ENCODE assay signal across 9 mouse cellular contexts in genomic region chr17:10389740-10390139, GRCm38 (mm10).
DNase-seq lines count a peak whose midpoint lies in the region; ATAC-seq lines count a peak whose summit lies in the region.
"Had no signal": no experiment of that assay in that cellular context is flagged by ENCODE, and none has a peak within 500 bp of the region (broad histone marks: within the 10 kb centered on the region; RNA-seq: fewer than 3 reads in every experiment).

No protein-coding gene starts in this region.

- DNase-seq in forebrain, embryonic 10.5 days (ENCODE audit: extremely low spot score, low spot score) = no peak
- DNase-seq in forebrain, embryonic 14.5 days (ENCODE audit: low spot score) = no peak
- DNase-seq in midbrain, embryonic 10.5 days (ENCODE audit: low spot score) = no peak
- DNase-seq in midbrain, embryonic 11.5 days (ENCODE audit: low spot score, missing footprints) = no peak
- no peak for DNase-seq in hindbrain, embryonic 11.5 days (ENCODE audit: low spot score)
- no peak for DNase-seq in adipocyte (ENCODE audit: low spot score)
- DNase-seq: layer of hippocampus, adult 9-11 months had no signal

- H3K4me2 ChIP-seq in forebrain, embryonic 14.5 days (ENCODE audit: low read length) = no peak overlapping the region
- H3K4me2 ChIP-seq in midbrain, embryonic 11.5 days = no peak overlapping the region
- H3K4me2 ChIP-seq in hindbrain, embryonic 11.5 days (replicated peaks; ENCODE audit: low read depth, low read length) = no peak overlapping the region
- no peak overlapping the region for H3K4me2 ChIP-seq in stomach, embryonic 14.5 days (replicated peaks; ENCODE audit: low read depth, low read length)

- no peak overlapping the region for H3K9ac ChIP-seq in forebrain, embryonic 14.5 days (ENCODE audit: low read length)
- H3K9ac ChIP-seq in midbrain, embryonic 11.5 days (ENCODE audit: low read length) = no peak overlapping the region
- H3K9ac ChIP-seq in hindbrain, embryonic 11.5 days (ENCODE audit: low read depth, low read length) = no peak overlapping the region
- H3K9ac ChIP-seq in stomach, embryonic 14.5 days (replicated peaks; ENCODE audit: low read depth, low read length) = no peak overlapping the region

- H3K27me3 ChIP-seq in forebrain, embryonic 10.5 days (ENCODE audit: poor library complexity, severe bottlenecking) = peaks cover 11% of the 10 kb centered on the region; the same call in 1 of the 2 replicates
- no peaks in the 10 kb centered on the region for H3K27me3 ChIP-seq in forebrain, embryonic 14.5 days (replicated peaks; ENCODE audit: control insufficient read depth, insufficient read depth, low read length)
- H3K27me3 ChIP-seq in midbrain, embryonic 10.5 days (ENCODE audit: low read depth, poor library complexity, severe bottlenecking) = no peaks in the 10 kb centered on the region
- no peaks in the 10 kb centered on the region for H3K27me3 ChIP-seq in midbrain, embryonic 11.5 days (ENCODE audit: control insufficient read depth, insufficient read depth, low read length)
- no peaks in the 10 kb centered on the region for H3K27me3 ChIP-seq in hindbrain, embryonic 11.5 days (ENCODE audit: control insufficient read depth, insufficient read depth, low read length)
- H3K27me3 ChIP-seq in stomach, embryonic 14.5 days (ENCODE audit: control insufficient read depth, insufficient read depth, low read length) = no peaks in the 10 kb centered on the region

- H3K9me3 ChIP-seq in forebrain, embryonic 10.5 days = no peaks in the 10 kb centered on the region
- no peaks in the 10 kb centered on the region for H3K9me3 ChIP-seq in forebrain, embryonic 14.5 days (replicated peaks; ENCODE audit: control insufficient read depth, low read length)
- H3K9me3 ChIP-seq in midbrain, embryonic 10.5 days (replicated peaks) = no peaks in the 10 kb centered on the region
- no peaks in the 10 kb centered on the region for H3K9me3 ChIP-seq in midbrain, embryonic 11.5 days (ENCODE audit: control insufficient read depth, low read length)
- no peaks in the 10 kb centered on the region for H3K9me3 ChIP-seq in hindbrain, embryonic 11.5 days (ENCODE audit: control insufficient read depth, low read length)
- no peaks in the 10 kb centered on the region for H3K9me3 ChIP-seq in stomach, embryonic 14.5 days (ENCODE audit: control insufficient read depth, low read depth, low read length)

- H3K4me3 ChIP-seq in forebrain, embryonic 10.5 days = no peak overlapping the region
- H3K4me3 ChIP-seq in forebrain, embryonic 14.5 days (ENCODE audit: low read depth, low read length) = no peak overlapping the region
- H3K4me3 ChIP-seq in midbrain, embryonic 10.5 days = no peak overlapping the region
- H3K4me3 ChIP-seq in midbrain, embryonic 11.5 days (ENCODE audit: low read depth, low read length) = no peak overlapping the region
- no peak overlapping the region for H3K4me3 ChIP-seq in hindbrain, embryonic 11.5 days (ENCODE audit: low read depth, low read length)
- no peak overlapping the region for H3K4me3 ChIP-seq in stomach, embryonic 14.5 days (ENCODE audit: low read depth, low read length)

- ATAC-seq in forebrain, embryonic 14.5 days = no peak
- ATAC-seq in midbrain, embryonic 11.5 days (ENCODE audit: low FRiP score) = no peak
- ATAC-seq in hindbrain, embryonic 11.5 days (ENCODE audit: low FRiP score) = no peak
- no peak for ATAC-seq in stomach, embryonic 14.5 days (ENCODE audit: insufficient number of reproducible peaks, insufficient read depth, low FRiP score, low read depth)
- ATAC-seq in erythroid progenitor cell, adult 5-6 weeks (replicated peaks; ENCODE audit: low FRiP score, poor library complexity, severe bottlenecking) = no peak

- H3K36me3 ChIP-seq in forebrain, embryonic 10.5 days (replicated peaks) = no peaks in the 10 kb centered on the region
- no peaks in the 10 kb centered on the region for H3K36me3 ChIP-seq in forebrain, embryonic 14.5 days (ENCODE audit: control insufficient read depth, insufficient read depth, low read length)
- H3K36me3 ChIP-seq in midbrain, embryonic 10.5 days = no peaks in the 10 kb centered on the region
- H3K36me3 ChIP-seq in midbrain, embryonic 11.5 days (ENCODE audit: control insufficient read depth, insufficient read depth, low read length) = no peaks in the 10 kb centered on the region
- no peaks in the 10 kb centered on the region for H3K36me3 ChIP-seq in hindbrain, embryonic 11.5 days (ENCODE audit: control insufficient read depth, insufficient read depth, low read length)
- no peaks in the 10 kb centered on the region for H3K36me3 ChIP-seq in stomach, embryonic 14.5 days (ENCODE audit: control insufficient read depth, insufficient read depth, low read length)

- H3K27ac ChIP-seq in forebrain, embryonic 10.5 days = peak overlapping the region; percentile 80
- H3K27ac ChIP-seq in forebrain, embryonic 14.5 days (ENCODE audit: low read depth, low read length) = no peak overlapping the region
- peak overlapping the region; percentile 77 for H3K27ac ChIP-seq in midbrain, embryonic 10.5 days (replicated peaks)
- H3K27ac ChIP-seq in midbrain, embryonic 11.5 days (ENCODE audit: low read depth, low read length) = no peak overlapping the region
- H3K27ac ChIP-seq in hindbrain, embryonic 11.5 days (ENCODE audit: low read depth, low read length) = peak overlapping the region; percentile 54; the same call in 1 of the 2 replicates
- peak overlapping the region; percentile 39; the same call in 1 of the 2 replicates for H3K27ac ChIP-seq in stomach, embryonic 14.5 days (ENCODE audit: low read length)

- peaks cover 28% of the 10 kb centered on the region for H3K4me1 ChIP-seq in forebrain, embryonic 10.5 days
- no peaks in the 10 kb centered on the region for H3K4me1 ChIP-seq in forebrain, embryonic 14.5 days (ENCODE audit: control insufficient read depth, insufficient read depth, low read length)
- peaks cover 37% of the 10 kb centered on the region for H3K4me1 ChIP-seq in midbrain, embryonic 10.5 days
- peaks cover 4% of the 10 kb centered on the region for H3K4me1 ChIP-seq in midbrain, embryonic 11.5 days (ENCODE audit: control insufficient read depth, insufficient read depth, low read length)
- 0 out of 2 replicates have a peak, but pooled peaks cover 2% of the 10 kb centered on the region for H3K4me1 ChIP-seq in hindbrain, embryonic 11.5 days (replicated peaks; ENCODE audit: control insufficient read depth, insufficient read depth, low read length)
- H3K4me1 ChIP-seq in stomach, embryonic 14.5 days (ENCODE audit: control insufficient read depth, insufficient read depth, low read length) = no peaks in the 10 kb centered on the region

- 84% methylated on average over 9 of the region's 9 CpGs for WGBS in forebrain, embryonic 10.5 days
- 85% methylated on average over 9 of the region's 9 CpGs for WGBS in forebrain, embryonic 14.5 days
- 85% methylated on average over 9 of the region's 9 CpGs for WGBS in midbrain, embryonic 10.5 days
- WGBS in midbrain, embryonic 11.5 days = 88% methylated on average over 9 of the region's 9 CpGs
- WGBS in hindbrain, embryonic 11.5 days = 83% methylated on average over 9 of the region's 9 CpGs
- WGBS in stomach, embryonic 14.5 days = 82% methylated on average over 9 of the region's 9 CpGs

Comparison
In these comparisons a context has a peak if more than half of its experiments do, and no peak if none do; other contexts are left out.
1. H3K27ac ChIP-seq: peak in forebrain, embryonic 10.5 days (single experiment), midbrain, embryonic 10.5 days (single experiment), hindbrain, embryonic 11.5 days (single experiment) and stomach, embryonic 14.5 days (single experiment); none in forebrain, embryonic 14.5 days (single experiment) and midbrain, embryonic 11.5 days (single experiment).